Mouse (Mus musculus): ENCODE measurements around the gene Bloc1s2. TPM values are rescaled to one million over a fixed set of nuclear protein-coding genes. Genes with fewer than 3 reads are reported as not detected.
A peak's percentile ranks its signal among the peaks of the same experiment; 100 is the strongest.

The Bloc1s2 gene
- 27.5 and 34.5 TPM in 2 replicates for total RNA-seq (2021)
- long read RNA-seq, experiment 1, transcript Bloc1s2-201 (5 exons, 885 nt) = major isoform, 27 of 35 reads
- long read RNA-seq, experiment 1, partial matches to known transcripts = 3 of 35 reads
- long read RNA-seq, experiment 1, other reads (novel, unspliced or antisense) = 4 of 35 reads
- long read RNA-seq, experiment 2, transcript Bloc1s2-201 (5 exons, 885 nt) = major isoform, 20 of 30 reads
- long read RNA-seq, experiment 2, partial matches to known transcripts = 4 of 30 reads
- long read RNA-seq, experiment 2, other reads (novel, unspliced or antisense) = 6 of 30 reads

GRCm38 (mm10) chr19:44145702-44146567, at the start of gene Bloc1s2:
Bloc1s2 (minus strand) TSS chr19:44146446.
- peak; percentile 95 for DNase-seq

- peak; percentile 84 for DNase-seq
These were observed 48.9 kb upstream of the Bloc1s2 start for GRCm38 (mm10) chr19:44195138-44195537.

GRCm38 (mm10) chr19:44193906-44194305, 47.7 kb upstream of the Bloc1s2 start:
- peak; percentile 45 for DNase-seq

GRCm38 (mm10) chr19:44192342-44192741, 46.1 kb upstream of the Bloc1s2 start, which contains the start of gene Pkd2l1:
Pkd2l1 (minus strand) TSS chr19:44192442.
- no peak for DNase-seq

- no peak for DNase-seq
These were observed 42.8 kb upstream of the Bloc1s2 start for GRCm38 (mm10) chr19:44189056-44189455.

GRCm38 (mm10) chr19:44183968-44184367, 37.7 kb upstream of the Bloc1s2 start:
- DNase-seq = no peak

- peak; percentile 23 for DNase-seq
These were observed 34.3 kb upstream of the Bloc1s2 start for GRCm38 (mm10) chr19:44180502-44180901.

GRCm38 (mm10) chr19:44176741-44177140, 30.5 kb upstream of the Bloc1s2 start:
- no peak for DNase-seq

- DNase-seq = peak; percentile 21
These were observed 28.6 kb upstream of the Bloc1s2 start for GRCm38 (mm10) chr19:44174835-44175234.

- DNase-seq = no peak
These were observed 15.3 kb upstream of the Bloc1s2 start for GRCm38 (mm10) chr19:44161515-44161914.

GRCm38 (mm10) chr19:44159386-44159785, 13.1 kb upstream of the Bloc1s2 start:
- no peak for DNase-seq

- DNase-seq = no peak
These were observed 10.8 kb upstream of the Bloc1s2 start for GRCm38 (mm10) chr19:44157005-44157404.

GRCm38 (mm10) chr19:44153781-44154180, 7.5 kb upstream of the Bloc1s2 start:
- no peak for DNase-seq

GRCm38 (mm10) chr19:44148991-44149390, 2.7 kb upstream of the Bloc1s2 start:
- no peak for DNase-seq

- DNase-seq = no peak
These were observed 2.1 kb upstream of the Bloc1s2 start for GRCm38 (mm10) chr19:44148345-44148744.

- DNase-seq = peak; percentile 16
These were observed 705 bp upstream of the Bloc1s2 start for GRCm38 (mm10) chr19:44146951-44147350.

GRCm38 (mm10) chr19:44146568-44146879, 278 bp upstream of the Bloc1s2 start:
- no peak for DNase-seq

- no peak for DNase-seq
These were observed 1.9 kb downstream of the Bloc1s2 start for GRCm38 (mm10) chr19:44144366-44144765.

GRCm38 (mm10) chr19:44135960-44136485, 10.2 kb downstream of the Bloc1s2 start:
- DNase-seq = no peak

GRCm38 (mm10) chr19:44135072-44135959, 10.9 kb downstream of the Bloc1s2 start, which contains the start of gene Cwf19l1:
Cwf19l1 (minus strand) TSS chr19:44135876.
- DNase-seq = peak; percentile 93

- DNase-seq = no peak
These were observed 13.3 kb downstream of the Bloc1s2 start for GRCm38 (mm10) chr19:44132917-44133316.

- DNase-seq = no peak
These were observed 17.7 kb downstream of the Bloc1s2 start for GRCm38 (mm10) chr19:44128560-44128959.

Measured in adrenal gland, postnatal 14 days (tissue).